Mouse (Mus musculus) ES-Bruce4 (cell line): ENCODE measurements around the gene Llph.

Source experiments
- CTCF ChIP-seq: IDR thresholded peaks from one replicate; pipeline ENCODE4 v1.8.1; 2011; ENCODE audit warnings: low read depth, low read length
- EP300 ChIP-seq: IDR thresholded peaks from 2 replicates; pipeline ENCODE4 v1.6.1; 2011; ENCODE audit warnings: low read depth, low read length; ENCODE audit not compliant: insufficient read depth
- POLR2A ChIP-seq: IDR thresholded peaks from one replicate; pipeline ENCODE4 v1.8.1; 2011; ENCODE audit warnings: low read length; ENCODE audit not compliant: insufficient read depth

GRCm38 (mm10) chr10:120233655-120234367 lies 6.9 kb downstream of the Llph start:
- no peak for TF ChIP-seq EP300
- peak; percentile 8 for TF ChIP-seq CTCF
- TF ChIP-seq POLR2A, result no peak
